Mouse (Mus musculus): ENCODE measurements at regions not wholly inside any gene's neighbourhood (a gene's known extent, or its start where the extent isn't known, plus 50 kb on each side); places are given as distances from the start of the nearest gene placed in this dataset.

DNA sequence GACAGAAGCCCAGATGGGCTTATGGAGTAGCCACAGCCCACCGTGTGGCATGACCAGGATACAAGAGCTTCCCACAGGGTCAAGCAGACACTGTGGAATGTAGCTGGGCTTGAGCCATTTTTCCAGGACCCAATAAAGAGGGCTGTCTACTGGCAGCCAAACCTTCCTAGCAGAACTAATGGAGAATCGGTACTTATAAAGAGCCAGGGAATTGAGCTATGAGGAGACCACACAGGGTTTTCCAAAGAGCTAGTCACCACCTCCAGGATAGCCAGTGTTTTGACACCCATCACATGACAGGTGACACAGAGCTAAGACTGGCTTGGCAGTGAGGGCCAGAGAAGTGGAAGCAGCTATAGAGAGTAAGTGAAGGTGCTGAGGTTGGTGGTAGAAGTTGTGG, 149.9 kb downstream of the Map2k4 start:
- Histone ChIP-seq H3K4me2 (ENCODE audit: low read depth, low read length) (no peak overlapping the region), H3K4me3 (ENCODE audit: low read depth, low read length) (no peak overlapping the region), H3K9me3 (ENCODE audit: control insufficient read depth, low read length) (no peaks in the 10 kb centered on the region), H3K9ac (ENCODE audit: low read depth, low read length) (no peak overlapping the region), H3K36me3 (ENCODE audit: control insufficient read depth, insufficient read depth, low read length) (no peaks in the 10 kb centered on the region), H3K27ac (replicated peaks; ENCODE audit: low read depth, low read length) (no peak overlapping the region), H3K27me3 (replicated peaks; ENCODE audit: control insufficient read depth, insufficient read depth, low read length) (no peaks in the 10 kb centered on the region), H3K4me1 (ENCODE audit: control insufficient read depth, insufficient read depth, low read length) (no peaks in the 10 kb centered on the region)
- ATAC-seq (ENCODE audit: low read depth), result no peak
- no peak for DNase-seq (ENCODE audit: low spot score)
- WGBS, result 88% methylated on average over 2 of the region's 2 CpGs

DNA sequence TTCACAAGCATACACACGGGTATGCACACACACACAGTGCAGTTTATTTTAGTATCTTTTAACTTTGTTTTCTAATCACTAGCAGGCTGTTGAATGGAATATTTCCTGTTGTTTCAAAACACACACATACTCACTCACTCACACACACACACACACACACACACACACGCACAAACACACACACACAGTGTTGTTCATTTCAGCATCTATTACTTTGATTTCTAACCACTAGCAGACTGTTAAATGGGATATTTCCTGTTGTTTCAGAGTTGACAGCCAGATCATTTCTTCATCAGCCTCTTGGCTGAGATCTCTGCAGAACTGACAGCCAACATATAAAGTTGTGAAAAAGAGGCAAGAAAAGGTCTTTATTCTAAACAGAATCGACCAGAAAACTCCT, 150.9 kb downstream of the Map2k4 start:
- H3K4me1 ChIP-seq (ENCODE audit: control insufficient read depth, insufficient read depth, low read length), result no peaks in the 10 kb centered on the region
- H3K27me3 ChIP-seq (replicated peaks; ENCODE audit: control insufficient read depth, insufficient read depth, low read length), result no peaks in the 10 kb centered on the region
- WGBS, result 63% methylated on average over 3 of the region's 3 CpGs
- no peak overlapping the region for H3K4me3 ChIP-seq (ENCODE audit: low read depth, low read length)
- H3K36me3 ChIP-seq (ENCODE audit: control insufficient read depth, insufficient read depth, low read length), result no peaks in the 10 kb centered on the region
- no peak overlapping the region for H3K9ac ChIP-seq (ENCODE audit: low read depth, low read length)
- no peak for DNase-seq (ENCODE audit: low spot score)
- no peak overlapping the region for H3K27ac ChIP-seq (replicated peaks; ENCODE audit: low read depth, low read length)
- no peaks in the 10 kb centered on the region for H3K9me3 ChIP-seq (ENCODE audit: control insufficient read depth, low read length)
- ATAC-seq (ENCODE audit: low read depth), result no peak
- H3K4me2 ChIP-seq (ENCODE audit: low read depth, low read length), result no peak overlapping the region

DNA sequence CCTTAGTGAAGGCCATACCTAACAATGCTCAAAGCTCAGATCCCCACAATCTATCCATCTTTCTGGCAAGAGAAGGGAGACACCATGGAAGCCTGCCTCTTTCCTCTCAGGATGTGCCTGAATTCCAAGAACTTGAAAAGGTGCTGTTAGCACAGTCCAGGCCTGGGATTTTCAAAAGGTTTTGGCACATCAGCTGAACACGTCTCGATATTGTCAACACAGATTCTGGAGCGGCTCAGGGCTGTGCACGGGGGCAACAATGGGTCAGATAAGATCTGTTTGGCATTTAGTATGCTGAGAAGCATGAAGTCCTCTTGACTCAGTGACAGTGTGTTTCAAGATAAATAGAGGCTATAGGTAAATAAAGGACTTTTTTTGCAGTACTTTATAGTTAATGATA, 152.8 kb downstream of the Map2k4 start:
- no peak for DNase-seq (ENCODE audit: low spot score)
- Histone ChIP-seq H3K4me2 (ENCODE audit: low read depth, low read length) (no peak overlapping the region), H3K9ac (ENCODE audit: low read depth, low read length) (no peak overlapping the region), H3K27me3 (replicated peaks; ENCODE audit: control insufficient read depth, insufficient read depth, low read length) (no peaks in the 10 kb centered on the region), H3K36me3 (ENCODE audit: control insufficient read depth, insufficient read depth, low read length) (no peaks in the 10 kb centered on the region), H3K27ac (replicated peaks; ENCODE audit: low read depth, low read length) (no peak overlapping the region), H3K9me3 (ENCODE audit: control insufficient read depth, low read length) (no peaks in the 10 kb centered on the region), H3K4me3 (ENCODE audit: low read depth, low read length) (no peak overlapping the region), H3K4me1 (ENCODE audit: control insufficient read depth, insufficient read depth, low read length) (no peaks in the 10 kb centered on the region)
- WGBS, result 71% methylated on average over 4 of the region's 4 CpGs
- no peak for ATAC-seq (ENCODE audit: low read depth)

DNA sequence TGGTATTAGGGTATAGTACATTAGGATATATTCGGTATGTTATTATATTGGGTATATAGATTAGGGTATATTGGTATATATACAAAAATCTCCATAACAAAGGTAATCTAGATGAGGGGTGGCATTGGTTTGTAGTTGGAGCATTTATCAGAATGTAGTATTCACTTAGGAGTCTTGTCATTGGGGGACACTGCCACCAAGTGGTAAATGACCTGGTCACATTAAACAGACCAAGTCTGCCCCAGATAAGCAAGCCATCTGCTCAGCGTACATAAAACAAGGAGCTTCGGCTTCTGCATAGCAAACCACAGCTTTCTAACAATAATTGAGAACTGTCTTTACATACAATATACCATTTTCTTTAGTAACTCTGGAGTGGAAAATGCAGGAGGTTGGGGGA, 156.9 kb downstream of the Map2k4 start:
- Histone ChIP-seq H3K27me3 (replicated peaks; ENCODE audit: control insufficient read depth, insufficient read depth, low read length) (no peaks in the 10 kb centered on the region), H3K4me1 (ENCODE audit: control insufficient read depth, insufficient read depth, low read length) (no peaks in the 10 kb centered on the region), H3K27ac (replicated peaks; ENCODE audit: low read depth, low read length) (no peak overlapping the region), H3K4me2 (ENCODE audit: low read depth, low read length) (no peak overlapping the region), H3K36me3 (ENCODE audit: control insufficient read depth, insufficient read depth, low read length) (no peaks in the 10 kb centered on the region), H3K4me3 (ENCODE audit: low read depth, low read length) (no peak overlapping the region), H3K9ac (ENCODE audit: low read depth, low read length) (no peak overlapping the region), H3K9me3 (ENCODE audit: control insufficient read depth, low read length) (no peaks in the 10 kb centered on the region)
- ATAC-seq (ENCODE audit: low read depth) (no peak), DNase-seq (ENCODE audit: low spot score) (peak; percentile 38)
- 72% methylated on average over 3 of the region's 3 CpGs for WGBS

DNA sequence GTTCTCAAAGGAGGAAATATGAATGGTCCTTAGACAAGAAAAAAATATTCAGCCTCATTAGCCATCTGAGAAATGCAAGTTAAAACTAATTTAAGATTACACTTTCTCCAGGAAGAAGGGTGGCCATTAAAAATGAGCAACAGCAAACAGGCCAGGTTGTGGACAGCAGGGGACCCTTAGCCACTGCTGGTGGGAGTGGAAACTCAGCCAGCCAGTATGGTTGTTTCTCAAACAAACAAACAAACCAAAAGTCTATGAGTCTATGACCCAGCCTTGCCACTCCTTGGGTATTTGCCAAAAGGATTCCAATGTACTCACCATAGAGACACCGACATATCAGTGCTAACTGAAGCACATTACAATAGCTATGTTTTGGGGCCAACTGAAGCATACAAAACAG, 157.7 kb downstream of the Map2k4 start:
- DNase-seq (ENCODE audit: low spot score), result no peak
- no peaks in the 10 kb centered on the region for H3K36me3 ChIP-seq (ENCODE audit: control insufficient read depth, insufficient read depth, low read length)
- no peak for ATAC-seq (ENCODE audit: low read depth)
- no peak overlapping the region for H3K4me2 ChIP-seq (ENCODE audit: low read depth, low read length)
- H3K9me3 ChIP-seq (ENCODE audit: control insufficient read depth, low read length), result no peaks in the 10 kb centered on the region
- no peaks in the 10 kb centered on the region for H3K4me1 ChIP-seq (ENCODE audit: control insufficient read depth, insufficient read depth, low read length)
- no peak overlapping the region for H3K9ac ChIP-seq (ENCODE audit: low read depth, low read length)
- no peak overlapping the region for H3K4me3 ChIP-seq (ENCODE audit: low read depth, low read length)
- H3K27me3 ChIP-seq (replicated peaks; ENCODE audit: control insufficient read depth, insufficient read depth, low read length), result no peaks in the 10 kb centered on the region
- H3K27ac ChIP-seq (replicated peaks; ENCODE audit: low read depth, low read length), result no peak overlapping the region
- 85% methylated on average over 1 of the region's 1 CpGs for WGBS

DNA sequence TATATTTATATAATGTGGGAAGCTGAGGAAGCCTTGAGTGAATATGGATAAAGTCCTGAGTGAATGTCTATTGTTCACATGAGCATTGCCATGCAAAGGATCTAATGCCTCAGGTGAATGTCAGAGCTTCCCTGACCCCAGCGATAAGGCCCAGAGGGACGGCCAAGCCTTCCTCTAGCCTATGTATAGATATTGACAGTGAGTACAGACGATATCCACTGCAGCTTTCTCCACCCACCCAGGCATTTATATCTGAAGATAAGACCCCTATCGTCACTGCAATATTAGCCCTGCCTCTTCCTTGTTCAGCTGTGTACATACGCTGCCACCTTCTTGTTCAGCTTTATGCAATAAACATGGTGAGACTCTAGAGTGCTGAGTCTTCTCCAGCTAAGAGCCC, 158.8 kb downstream of the Map2k4 start:
- no peak overlapping the region for H3K27ac ChIP-seq (replicated peaks; ENCODE audit: low read depth, low read length)
- no peak overlapping the region for H3K9ac ChIP-seq (ENCODE audit: low read depth, low read length)
- no peak for ATAC-seq (ENCODE audit: low read depth)
- H3K9me3 ChIP-seq (ENCODE audit: control insufficient read depth, low read length), result no peaks in the 10 kb centered on the region
- no peak overlapping the region for H3K4me2 ChIP-seq (ENCODE audit: low read depth, low read length)
- no peaks in the 10 kb centered on the region for H3K27me3 ChIP-seq (replicated peaks; ENCODE audit: control insufficient read depth, insufficient read depth, low read length)
- DNase-seq (ENCODE audit: low spot score), result no peak
- H3K4me1 ChIP-seq (ENCODE audit: control insufficient read depth, insufficient read depth, low read length), result no peaks in the 10 kb centered on the region
- 92% methylated on average over 5 of the region's 5 CpGs for WGBS
- no peak overlapping the region for H3K4me3 ChIP-seq (ENCODE audit: low read depth, low read length)
- H3K36me3 ChIP-seq (ENCODE audit: control insufficient read depth, insufficient read depth, low read length), result no peaks in the 10 kb centered on the region

DNA sequence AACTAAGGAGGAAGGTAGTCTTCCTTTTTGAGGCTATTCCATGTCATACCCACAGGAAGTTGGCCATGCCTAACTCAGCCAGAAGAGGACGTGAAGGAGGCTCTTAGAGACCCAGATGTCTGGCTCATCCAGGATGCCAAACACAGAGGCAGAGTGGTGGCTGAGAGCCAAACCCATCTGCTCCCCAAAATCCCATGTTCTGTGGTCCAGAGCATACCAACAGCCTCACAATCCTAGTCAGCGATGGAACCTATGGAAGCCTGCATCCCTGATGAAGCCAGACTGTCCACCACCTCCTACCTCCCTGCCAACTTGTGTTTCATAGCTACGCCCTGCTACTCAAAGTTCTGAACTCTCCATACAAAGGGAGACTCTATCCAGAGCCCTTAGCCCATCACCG, 169.1 kb downstream of the Map2k4 start:
- no peaks in the 10 kb centered on the region for H3K27me3 ChIP-seq (replicated peaks; ENCODE audit: control insufficient read depth, insufficient read depth, low read length)
- no peaks in the 10 kb centered on the region for H3K4me1 ChIP-seq (ENCODE audit: control insufficient read depth, insufficient read depth, low read length)
- no peak overlapping the region for H3K27ac ChIP-seq (replicated peaks; ENCODE audit: low read depth, low read length)
- H3K9me3 ChIP-seq (ENCODE audit: control insufficient read depth, low read length), result no peaks in the 10 kb centered on the region
- WGBS, result 85% methylated on average over 4 of the region's 4 CpGs
- no peak for ATAC-seq (ENCODE audit: low read depth)
- no peak for DNase-seq (ENCODE audit: low spot score)
- H3K9ac ChIP-seq (ENCODE audit: low read depth, low read length), result no peak overlapping the region
- no peaks in the 10 kb centered on the region for H3K36me3 ChIP-seq (ENCODE audit: control insufficient read depth, insufficient read depth, low read length)
- no peak overlapping the region for H3K4me3 ChIP-seq (ENCODE audit: low read depth, low read length)
- no peak overlapping the region for H3K4me2 ChIP-seq (ENCODE audit: low read depth, low read length)

DNA sequence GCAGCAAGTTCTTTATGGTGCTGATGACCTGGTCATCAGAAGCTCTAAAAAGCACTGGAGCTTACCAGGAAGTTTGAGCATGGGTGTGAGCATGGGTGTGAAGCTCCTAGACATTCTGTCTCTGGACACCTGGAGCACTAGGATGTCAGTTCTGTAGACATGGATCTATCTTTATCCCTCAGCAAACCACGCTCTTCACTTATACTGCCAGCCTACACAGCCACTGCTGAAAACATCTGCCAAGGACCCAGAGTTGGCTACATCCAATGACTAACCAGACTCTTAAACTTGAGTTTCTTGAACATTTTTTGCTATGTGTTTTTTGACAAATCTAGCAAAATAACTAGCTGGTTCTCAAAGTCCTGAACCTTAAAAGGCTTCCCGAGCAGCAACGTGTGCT, 177.6 kb downstream of the Map2k4 start:
- WGBS, result 91% methylated on average over 3 of the region's 3 CpGs
- no peak for ATAC-seq (ENCODE audit: low read depth)

DNA sequence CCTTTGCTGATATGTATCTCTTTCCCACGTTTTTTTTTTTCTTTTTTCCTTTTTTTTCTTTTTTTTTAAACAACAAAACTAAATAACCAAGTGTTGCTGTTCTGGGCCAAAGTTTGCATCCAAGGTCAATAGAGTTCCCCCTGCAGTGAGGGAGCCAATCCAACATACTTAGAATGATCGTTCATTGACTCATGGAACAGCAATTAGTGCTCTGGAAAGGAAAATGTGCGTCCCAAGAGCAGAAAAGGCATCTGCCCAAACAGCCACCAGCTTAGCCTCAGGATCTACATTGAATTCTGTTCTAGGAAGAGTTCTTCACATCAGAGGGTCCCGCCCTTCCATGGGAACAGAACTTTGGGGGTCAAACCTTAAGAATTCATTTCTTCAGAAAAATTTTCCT, 179.0 kb downstream of the Map2k4 start:
- Histone ChIP-seq H3K4me1 (ENCODE audit: control insufficient read depth, insufficient read depth, low read length) (no peaks in the 10 kb centered on the region), H3K36me3 (ENCODE audit: control insufficient read depth, insufficient read depth, low read length) (no peaks in the 10 kb centered on the region), H3K27me3 (replicated peaks; ENCODE audit: control insufficient read depth, insufficient read depth, low read length) (no peaks in the 10 kb centered on the region), H3K4me3 (ENCODE audit: low read depth, low read length) (no peak overlapping the region), H3K9ac (ENCODE audit: low read depth, low read length) (no peak overlapping the region), H3K27ac (replicated peaks; ENCODE audit: low read depth, low read length) (no peak overlapping the region), H3K4me2 (ENCODE audit: low read depth, low read length) (no peak overlapping the region), H3K9me3 (ENCODE audit: control insufficient read depth, low read length) (no peaks in the 10 kb centered on the region)
- DNase-seq (ENCODE audit: low spot score), result no peak
- ATAC-seq (ENCODE audit: low read depth), result no peak
- 65% methylated on average over 4 of the region's 4 CpGs for WGBS

More for the DNA sequence above, 177.6 kb downstream of the Map2k4 start:
- Histone ChIP-seq H3K4me2 (ENCODE audit: low read depth, low read length) (no peak overlapping the region), H3K36me3 (ENCODE audit: control insufficient read depth, insufficient read depth, low read length) (no peaks in the 10 kb centered on the region), H3K27me3 (replicated peaks; ENCODE audit: control insufficient read depth, insufficient read depth, low read length) (no peaks in the 10 kb centered on the region), H3K9ac (ENCODE audit: low read depth, low read length) (no peak overlapping the region), H3K4me1 (ENCODE audit: control insufficient read depth, insufficient read depth, low read length) (no peaks in the 10 kb centered on the region), H3K4me3 (ENCODE audit: low read depth, low read length) (no peak overlapping the region), H3K9me3 (ENCODE audit: control insufficient read depth, low read length) (no peaks in the 10 kb centered on the region), H3K27ac (replicated peaks; ENCODE audit: low read depth, low read length) (no peak overlapping the region)
- no peak for DNase-seq (ENCODE audit: low spot score)

All from embryonic facial prominence, embryonic 14.5 days (tissue).